Mouse (Mus musculus): ENCODE results near the gene Ankrd13b.

GRCm38 (mm10) chr11:77466544-77466943 lies 22.9 kb downstream of the Ankrd13b start:
- TF ChIP-seq CTCF (IDR thresholded peaks at IDR 0.05; ENCODE audit: borderline replicate concordance, extremely low read depth, insufficient read depth, insufficient read length): no peak
- no peak for TF ChIP-seq POLR2A (IDR thresholded peaks at IDR 0.05; ENCODE audit: borderline replicate concordance, extremely low read depth, insufficient read depth, insufficient read length, poor library complexity, severe bottlenecking)
